Mouse (Mus musculus) CH12F3 (cell line): ENCODE measurements around the gene Zfpm1.

Experiments used
- in situ Hi-C: fragments of 300-500 bp; cut with MboI; formaldehyde crosslinking; loops from 2 replicates; pipeline ENCODE4 v1.14.3; 2020; ENCODE audit warnings: low sequenced_read_pairs

Zfpm1 gene

DNA sequence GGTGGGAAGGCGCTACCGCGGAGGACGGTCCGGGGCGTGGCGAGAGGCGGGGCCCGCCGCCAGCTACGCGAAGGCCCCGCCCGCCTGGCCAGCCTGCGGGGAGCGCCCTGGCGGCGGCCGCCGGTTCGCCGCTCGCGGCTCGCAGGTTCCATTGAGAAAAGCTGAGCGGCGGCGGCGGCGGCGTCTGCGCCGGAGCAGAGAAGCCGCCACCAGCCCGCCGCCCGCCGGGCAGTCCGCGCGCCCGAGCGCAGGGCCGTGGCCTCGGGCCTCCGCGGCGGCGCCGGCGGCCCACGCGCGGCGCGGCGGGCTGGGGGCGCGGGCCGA, at the start of gene Zfpm1:
Gene Zfpm1 (plus strand): TSS at position 107 of the 324 bp plus-strand sequence.
- in situ Hi-C loops, result no loop called here

DNA sequence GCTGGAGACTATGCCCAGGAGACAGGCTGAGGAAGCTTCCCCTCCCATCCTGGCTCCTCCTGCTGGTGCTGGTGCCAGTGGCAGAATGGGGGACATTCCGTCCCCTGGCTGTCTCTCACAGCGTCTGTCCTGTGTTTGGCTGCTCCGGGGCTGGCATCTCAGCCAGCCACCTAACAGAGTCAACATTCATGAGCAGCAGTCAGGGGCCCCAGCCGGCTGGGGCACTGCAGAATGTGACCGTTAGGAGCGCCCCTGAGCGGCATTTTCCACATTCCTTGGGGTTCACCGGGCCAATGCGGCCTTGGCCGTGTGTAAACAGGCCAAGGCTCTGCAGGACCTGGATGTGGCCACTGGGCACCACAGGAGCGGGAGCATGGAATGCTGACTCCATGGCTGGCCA, 47.9 kb upstream of the Zfpm1 start:
- in situ Hi-C loops, result no loop called here

DNA sequence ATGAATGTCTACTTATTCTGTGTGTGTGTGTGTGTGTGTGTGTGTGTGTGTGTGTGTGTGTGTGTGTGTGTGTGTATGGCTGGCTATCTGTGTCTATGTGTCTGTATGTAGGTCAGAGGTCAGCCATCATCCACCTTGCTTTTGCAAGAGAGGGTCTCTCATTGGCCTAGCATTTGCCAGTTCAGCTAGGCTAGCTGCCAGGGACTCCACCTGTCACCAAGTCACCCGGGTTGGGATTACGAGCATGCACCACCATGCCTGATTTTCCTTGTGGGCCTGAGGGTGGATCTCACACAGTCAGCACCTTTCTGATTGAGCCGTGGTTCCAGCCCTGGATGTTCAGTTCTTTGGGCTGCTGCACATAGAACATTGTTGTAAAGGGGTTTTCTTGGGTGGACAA, 45.4 kb upstream of the Zfpm1 start:
- in situ Hi-C loops, result no loop called here

DNA sequence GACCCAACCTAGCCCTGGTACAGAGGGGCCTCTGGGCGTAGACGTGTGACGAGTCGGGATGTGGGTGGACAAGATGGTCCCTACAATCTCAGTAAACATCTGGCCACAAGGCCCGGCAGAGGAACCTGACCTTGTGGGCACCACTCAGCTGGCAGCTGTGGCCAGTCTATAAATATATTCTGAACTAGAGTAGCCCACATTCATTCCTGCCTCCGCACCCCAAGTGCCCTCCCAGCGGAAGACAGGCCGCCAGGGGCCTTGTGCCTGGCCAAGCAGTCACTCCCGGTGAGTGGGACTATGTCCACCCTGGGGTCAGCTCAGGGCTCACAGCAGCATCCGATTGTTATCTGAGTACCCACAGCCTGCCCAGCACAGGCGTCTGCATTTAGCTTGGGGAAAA, 43.7 kb upstream of the Zfpm1 start:
- in situ Hi-C loops, result no loop called here

DNA sequence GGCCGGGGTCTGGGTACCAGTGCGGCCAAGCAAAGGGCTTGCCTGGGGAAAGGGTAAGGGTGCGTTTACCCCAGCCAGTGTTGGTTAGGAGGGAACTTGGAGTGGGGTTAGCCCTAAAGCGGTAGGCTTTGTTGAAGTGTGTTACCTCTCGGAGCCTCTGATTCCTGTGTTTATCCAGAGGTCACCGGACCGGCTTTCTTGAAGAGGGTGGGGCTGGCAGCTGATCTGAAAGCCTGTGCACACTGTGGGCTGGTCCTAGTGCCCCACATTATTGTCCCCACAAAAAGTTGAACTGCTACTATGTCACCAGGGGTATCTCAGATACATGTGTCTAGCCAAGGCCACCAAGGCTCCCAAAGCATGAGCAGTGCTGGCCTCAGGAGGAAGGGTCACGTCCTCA, 43.2 kb upstream of the Zfpm1 start:
- in situ Hi-C loops, result no loop called here

DNA sequence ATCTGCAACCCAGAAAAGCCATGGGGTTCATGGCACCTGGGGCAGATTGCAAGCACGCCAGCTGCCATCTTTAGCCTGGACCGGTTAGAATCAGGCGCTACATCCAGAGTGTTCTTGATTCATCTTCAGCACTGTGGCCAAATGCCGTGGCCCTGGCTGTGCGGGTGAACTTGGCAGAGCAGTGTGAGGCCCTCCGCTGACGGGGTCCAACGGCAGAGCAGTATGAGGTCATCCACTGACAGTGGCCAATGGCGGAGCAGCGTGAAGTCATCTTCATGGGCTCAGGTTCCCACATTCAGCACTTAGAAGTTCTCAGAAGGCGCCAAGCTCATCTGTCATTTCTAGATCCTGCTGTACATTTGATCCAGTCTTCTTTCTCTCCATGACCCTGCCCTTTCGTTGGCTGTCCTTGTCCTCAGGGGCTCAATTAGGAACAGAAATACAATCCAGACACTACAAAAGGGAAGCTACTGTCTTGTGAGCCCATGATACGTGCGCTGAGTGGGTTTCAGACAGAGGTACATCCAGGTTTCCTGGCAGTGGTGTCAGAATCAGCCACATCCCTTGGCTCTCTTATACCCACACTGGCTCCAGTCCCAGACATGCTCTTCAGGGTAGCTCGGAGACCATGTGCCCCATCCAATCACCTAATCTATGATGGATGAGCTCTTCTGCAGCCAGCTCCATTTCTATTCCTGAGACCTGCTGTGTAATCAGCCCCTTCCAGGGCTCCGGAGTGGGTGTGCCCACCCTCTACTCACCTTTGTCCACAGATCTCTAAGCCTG, 41.5 kb upstream of the Zfpm1 start:
- in situ Hi-C loops, result no loop called here

DNA sequence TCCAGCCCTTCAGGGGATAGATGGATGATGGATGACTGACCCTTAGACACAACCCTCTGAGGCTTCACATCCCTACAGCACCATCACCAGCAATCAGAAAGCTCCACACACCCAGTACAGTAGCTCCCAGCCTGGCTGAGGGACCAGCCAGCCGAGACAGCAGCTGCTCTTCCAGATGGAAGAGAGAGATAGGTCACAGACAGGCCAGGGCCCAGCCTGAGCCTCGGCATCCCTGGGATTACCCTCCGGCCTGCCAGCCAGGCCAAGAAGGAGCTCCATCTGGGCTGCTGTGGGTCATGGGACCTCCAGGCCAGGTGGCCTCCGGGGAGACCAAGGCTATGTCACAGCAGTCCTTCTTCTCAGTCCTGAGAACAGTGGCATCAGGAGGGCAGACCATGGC, 38.6 kb upstream of the Zfpm1 start:
- in situ Hi-C loops, result no loop called here

DNA sequence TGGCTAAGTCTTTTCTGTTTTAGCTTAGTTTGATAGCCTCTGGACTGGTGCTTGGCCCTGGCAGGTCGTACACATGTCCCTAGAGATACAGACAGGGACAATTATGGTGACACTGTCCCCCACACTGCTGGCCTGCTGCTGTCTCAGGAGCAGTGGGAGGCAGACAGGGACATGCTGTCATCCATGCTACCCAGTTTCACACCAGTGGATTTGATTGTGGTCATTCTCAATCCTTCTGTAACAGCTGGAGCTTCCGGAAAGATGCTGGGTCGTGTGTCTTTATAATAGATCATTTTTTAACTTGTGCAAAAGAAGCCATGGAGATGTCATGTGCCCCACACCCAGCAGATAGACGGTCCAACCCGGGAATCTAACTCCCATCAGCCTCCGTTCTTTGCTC, 36.8 kb upstream of the Zfpm1 start:
- in situ Hi-C loops, result no loop called here

DNA sequence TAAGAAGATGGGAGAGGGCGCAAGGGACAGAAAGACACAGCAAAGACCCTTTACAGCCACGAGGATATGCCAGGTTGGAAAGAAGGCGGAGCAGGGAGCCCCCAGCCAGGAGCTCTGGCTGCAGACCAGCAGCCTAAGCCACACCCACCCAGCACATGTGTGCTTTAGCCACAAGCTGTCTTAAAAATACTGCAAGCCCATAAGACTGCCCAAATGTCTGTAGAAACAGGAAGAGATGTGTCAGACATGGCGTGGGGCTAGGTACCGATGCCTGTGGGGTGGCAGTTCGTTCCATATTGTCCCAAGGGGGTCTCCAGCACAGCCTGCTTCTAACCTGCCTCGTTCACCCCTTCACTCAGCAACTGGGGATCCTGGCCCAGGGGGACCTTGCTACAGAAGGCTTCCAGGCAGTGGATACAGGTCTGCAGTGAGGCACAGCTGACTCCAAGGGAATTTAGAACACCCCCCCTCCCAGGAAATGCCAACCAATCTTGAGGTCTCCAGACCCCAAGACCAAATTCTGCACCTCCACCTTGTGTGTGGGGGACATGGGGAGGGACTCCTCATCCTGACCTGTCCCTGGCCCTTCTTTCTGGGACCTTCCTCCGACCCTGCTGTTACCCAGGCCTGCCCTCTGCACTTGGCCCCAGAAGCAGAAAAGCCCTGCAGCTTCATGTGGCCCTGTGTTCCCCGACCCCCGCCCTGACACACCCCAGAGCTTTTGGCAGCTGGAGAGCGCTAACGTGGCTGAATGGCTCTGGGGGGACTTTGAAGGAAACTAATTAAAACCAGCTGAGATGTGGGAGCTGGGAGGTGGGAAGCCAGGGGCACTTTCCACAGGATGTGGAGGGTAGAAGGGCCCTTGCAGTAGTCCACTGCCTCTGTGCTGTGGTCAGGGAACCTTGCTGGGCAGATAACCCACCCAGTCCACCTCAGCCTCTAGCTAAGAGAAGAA, 35.4 kb upstream of the Zfpm1 start:
- in situ Hi-C loops, result no loop called here

DNA sequence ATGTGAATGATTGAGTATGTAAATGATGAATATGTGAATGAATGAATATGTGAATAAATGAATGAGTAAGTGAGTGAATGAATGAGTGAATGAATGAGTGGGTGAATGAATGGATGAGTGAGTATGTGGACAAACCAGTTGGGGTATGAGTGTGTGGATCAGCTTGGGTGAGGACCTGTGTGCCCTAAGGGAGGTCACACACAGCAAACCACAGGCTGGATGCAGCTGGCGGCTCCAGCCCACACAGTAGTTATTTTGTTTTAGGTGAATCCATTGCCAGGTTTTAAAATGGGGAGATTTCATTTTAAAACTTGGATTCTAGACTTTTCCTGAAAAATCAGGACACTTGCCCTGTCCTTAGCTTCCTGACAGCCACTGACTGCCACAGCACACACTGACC, 30.2 kb upstream of the Zfpm1 start:
- in situ Hi-C loops, result loop anchor here (5.0 kb wide), 1 partner anchor 79 kb away; no protein-coding TSS in a partner anchor

DNA sequence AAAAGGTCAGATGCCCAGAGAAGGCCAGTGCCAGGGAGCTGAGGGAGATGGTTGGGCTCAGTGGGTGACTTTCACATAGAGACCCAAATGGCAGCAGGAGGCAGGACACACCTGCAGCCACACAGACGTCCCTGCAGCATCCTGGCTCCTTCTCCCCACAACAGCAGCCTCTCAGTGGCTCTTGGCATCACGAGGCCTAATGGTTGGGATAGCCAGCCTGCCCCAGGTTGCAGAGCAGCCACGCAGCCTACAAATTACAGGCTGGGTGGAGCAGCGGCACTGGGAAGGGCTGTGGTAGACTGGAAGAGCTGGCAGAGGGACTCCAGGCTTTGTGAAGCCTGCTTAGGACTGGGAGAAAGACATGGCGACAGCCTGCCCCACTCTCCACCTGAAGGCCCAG, 29.6 kb upstream of the Zfpm1 start:
- in situ Hi-C loops, result loop anchor here (5.0 kb wide), 1 partner anchor 80 kb away; no protein-coding TSS in a partner anchor

DNA sequence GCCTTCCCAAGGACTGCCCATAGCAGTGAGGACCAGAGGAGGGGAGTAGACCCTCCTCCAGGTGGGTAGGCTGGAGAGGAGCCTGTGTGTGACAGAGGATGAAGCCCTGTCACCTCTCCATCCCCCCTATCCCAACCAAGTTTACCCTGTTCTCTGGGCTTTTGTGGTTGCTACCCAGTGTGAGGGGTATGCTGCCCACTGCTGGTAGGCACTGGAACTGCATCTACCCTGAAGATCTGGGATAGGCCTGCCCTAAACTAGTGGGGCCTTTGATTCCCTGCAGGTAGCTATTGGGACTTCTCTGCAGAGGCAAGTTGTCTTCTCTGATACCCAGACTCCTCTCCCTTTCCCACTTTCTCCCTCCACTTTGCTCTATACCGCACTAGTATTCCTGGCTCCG, 22.6 kb upstream of the Zfpm1 start:
- in situ Hi-C loops, result no loop called here

DNA sequence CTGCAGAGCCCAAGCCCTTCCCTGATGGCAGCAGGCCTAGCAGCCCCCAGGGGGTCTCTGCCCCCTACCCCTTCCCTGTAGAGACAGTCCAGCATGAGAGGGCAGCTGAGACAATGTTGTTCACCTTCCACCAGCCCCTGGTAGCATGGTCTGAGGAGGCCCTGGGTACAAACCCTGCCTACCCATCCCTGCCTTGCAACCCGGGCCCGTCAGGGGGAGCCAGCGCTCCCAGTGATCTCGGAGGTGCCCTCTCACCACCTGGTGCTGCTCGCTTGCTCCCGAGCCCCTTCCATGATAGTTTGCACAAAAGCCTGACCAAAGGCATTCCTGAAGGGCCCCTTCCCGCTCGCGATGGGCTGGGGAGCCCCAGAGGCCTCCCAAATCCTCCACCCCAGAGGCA, 21.2 kb upstream of the Zfpm1 start:
- in situ Hi-C loops, result no loop called here

DNA sequence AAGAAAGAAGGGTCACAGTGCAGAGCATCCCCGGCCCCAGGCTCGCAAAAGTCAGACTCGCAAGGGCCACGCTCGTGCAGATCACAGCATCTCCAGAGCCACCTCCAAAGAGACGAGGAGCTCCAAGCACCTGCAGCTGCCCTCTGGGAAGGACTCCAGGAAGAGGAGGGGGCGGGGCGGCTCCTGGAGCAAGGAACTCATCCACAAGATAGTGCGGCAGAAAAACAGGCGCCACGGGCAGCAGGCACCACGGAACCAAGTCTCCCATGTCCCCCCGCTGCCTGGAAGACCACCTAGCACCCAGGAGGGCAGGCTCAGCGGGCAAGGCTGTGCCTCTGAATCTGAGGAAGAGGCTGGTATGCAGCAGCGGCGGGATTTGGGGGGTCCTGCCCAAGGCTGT, 19.1 kb upstream of the Zfpm1 start:
- in situ Hi-C loops, result no loop called here

DNA sequence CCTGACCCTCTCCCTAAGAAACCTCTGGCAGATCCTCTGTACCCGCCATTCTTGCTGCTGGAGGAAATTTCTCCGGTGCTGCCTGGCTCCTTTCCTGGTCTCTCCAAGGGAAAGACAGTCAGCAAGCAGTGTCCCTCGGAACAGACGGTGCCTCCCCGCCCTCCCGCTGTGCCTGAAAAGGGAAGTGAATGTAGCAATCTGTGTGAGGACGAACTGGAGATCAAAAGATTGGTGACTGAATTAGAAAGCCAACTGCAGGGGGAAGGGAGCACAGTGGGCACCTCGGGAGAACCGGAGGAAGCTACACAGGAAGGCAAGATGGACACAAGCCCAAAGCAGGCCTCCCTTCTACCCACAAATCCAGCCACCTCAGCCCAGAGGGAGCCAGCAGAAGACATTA, 17.7 kb upstream of the Zfpm1 start:
- in situ Hi-C loops, result no loop called here

DNA sequence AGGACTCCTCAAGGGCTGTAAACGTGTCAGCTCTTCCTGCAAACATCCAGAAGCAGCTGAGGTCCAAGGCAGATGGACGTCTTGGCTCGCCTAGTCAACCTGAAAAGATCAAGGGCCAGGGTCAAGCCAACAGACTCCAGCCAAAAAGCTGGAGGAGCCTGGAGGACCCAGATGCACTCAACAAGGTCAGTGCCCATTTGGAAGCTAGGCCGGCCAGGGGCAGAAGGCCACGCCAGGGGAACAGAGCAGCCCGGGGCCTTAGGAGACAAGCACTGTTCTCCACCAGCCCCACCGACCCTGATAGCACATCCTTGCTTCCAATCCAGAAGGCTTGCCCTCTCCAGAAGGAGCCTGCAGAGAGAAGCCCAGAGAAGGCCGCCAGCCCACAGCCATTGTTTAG, 16.4 kb upstream of the Zfpm1 start:
- in situ Hi-C loops, result no loop called here

DNA sequence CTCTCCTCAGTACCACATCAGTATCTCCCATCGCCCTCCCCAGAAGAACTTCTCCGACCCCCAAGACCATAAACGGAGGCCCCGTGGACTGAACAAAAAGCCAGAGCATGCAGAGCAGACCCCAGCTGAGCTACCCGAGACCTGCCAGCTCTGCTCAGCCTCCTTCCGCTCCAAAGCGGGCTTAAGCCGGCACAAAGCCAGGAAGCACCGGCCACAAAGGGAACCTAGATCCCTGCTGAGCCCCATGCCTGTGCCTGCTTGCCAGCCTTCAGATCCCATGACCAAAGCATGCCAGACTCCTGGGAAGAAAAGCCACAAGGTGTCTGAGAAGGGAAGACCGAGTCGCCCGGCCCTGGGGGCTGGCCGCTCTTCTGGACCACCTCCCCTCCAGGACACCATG, 15.1 kb upstream of the Zfpm1 start:
- in situ Hi-C loops, result no loop called here

DNA sequence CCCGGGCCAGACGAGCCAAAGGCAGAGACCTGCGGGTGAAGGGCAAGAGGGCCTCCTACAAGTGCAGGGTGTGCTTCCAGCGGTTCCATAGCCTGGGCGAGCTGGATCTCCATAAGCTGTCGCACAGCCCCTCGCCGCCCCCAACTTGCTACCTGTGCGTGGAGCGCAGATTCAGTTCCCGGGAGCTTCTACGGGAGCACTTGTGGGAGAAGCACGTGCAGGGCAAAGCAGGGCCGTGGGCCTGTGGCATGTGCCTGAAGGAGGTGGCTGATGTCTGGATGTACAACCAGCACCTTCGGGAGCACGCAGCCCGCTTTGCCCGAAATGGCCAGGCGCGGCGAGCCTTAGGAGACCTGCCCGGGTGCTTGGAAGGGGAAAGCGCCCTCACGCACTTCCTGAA, 13.1 kb upstream of the Zfpm1 start:
- in situ Hi-C loops, result no loop called here

DNA sequence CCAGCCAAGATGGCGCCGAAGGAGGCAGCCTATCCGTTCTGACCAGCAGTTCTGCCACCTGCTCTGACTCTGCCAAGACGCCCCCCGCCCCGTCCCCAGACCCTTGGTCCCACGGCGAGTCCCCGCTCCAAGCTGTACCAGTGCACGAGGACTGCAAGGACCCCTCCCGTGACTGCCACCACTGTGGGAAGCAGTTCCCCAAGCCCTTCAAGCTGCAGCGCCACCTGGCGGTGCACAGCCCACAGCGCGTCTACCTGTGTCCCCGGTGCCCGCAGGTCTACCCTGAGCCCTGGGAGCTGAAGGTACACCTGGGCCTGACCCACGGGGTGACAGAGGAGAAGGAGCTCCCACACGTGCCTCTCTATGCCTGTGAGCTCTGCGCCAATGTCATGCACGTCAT, 12.5 kb upstream of the Zfpm1 start:
- in situ Hi-C loops, result no loop called here

DNA sequence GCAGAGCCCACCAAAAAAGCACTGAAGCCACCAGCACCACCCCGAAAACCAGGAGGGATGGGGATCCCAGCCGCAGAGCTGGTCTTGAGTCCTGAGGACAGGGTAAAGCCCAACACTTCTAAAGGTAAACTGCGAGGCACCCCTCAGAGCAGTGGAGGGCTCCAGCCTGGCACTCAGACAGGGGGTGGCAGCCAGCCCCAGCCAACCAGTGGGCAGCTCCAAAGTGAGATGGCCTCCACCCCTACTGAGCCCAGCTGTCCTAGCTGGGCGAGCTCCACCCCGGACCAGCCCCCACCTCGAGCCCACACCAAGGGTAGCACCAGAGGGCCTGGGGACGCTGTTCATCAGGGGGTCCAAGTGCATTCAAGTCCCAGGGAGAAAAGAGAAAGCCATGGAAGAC, 11.4 kb upstream of the Zfpm1 start:
- in situ Hi-C loops, result no loop called here

DNA sequence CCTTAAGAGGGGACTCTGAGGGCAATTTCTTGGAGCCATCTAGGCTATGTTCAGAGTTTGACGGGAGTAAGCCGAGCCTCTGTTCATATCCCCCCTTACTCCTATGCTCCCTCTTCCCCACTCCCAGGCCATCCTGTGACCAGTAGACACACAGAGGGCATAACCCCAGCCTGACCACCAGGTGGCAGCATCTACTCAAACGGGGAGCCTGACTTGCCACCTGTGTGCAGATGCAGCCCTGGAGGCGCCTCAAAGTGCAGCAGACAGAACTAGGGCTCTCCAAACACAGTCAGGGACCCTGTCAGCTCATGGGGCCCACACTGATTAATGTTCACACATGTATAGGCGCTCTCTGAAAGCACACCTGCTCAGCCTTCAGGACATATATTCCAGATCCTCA, 8.8 kb upstream of the Zfpm1 start:
- in situ Hi-C loops, result no loop called here

DNA sequence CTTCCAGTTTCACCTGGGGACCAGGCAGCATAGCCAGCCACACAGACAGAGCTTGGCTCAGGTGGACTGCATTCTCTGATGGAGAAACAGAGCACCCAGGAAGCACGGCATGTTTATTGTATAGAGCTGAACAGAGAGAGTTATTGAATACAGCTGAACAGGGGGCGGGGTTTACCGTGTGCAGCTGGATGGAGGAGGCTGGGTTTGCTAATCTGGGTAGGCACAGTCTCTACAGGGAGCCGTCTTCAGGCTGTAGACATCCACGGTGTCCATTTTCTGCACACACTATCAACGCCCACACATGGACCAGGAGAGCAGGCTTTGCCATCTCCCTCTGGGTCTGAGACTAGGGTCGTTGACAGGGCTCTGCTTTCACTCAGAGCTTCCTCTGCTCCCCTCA, 8.1 kb upstream of the Zfpm1 start:
- in situ Hi-C loops, result no loop called here
